In the genomic region with DNA sequence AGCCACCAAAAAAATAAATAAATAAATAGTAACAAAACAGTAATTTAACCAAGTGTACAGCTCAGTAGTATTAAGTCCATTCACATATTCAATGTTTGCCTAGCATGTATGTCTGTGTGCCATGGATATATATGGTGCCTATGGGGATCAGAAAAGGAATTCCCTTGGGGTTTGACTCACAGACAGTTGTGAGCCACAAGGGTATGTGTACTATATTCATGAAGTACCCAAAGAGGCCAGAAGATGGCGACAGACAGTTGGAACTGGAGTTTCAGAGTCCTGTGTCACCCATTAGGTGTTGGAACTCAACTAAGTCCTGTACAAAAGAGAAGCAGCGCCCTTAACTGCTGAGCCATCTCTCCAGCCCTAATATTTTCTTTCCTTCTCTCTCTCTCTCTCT, we compare ENCODE assay signal across 9 mouse cellular contexts. TPM values are rescaled to one million over a fixed set of nuclear protein-coding genes. Genes with fewer than 3 reads are reported as not detected.
DNase-seq lines count a peak whose midpoint lies in the region; ATAC-seq and TF ChIP-seq lines count a peak whose summit lies in the region.
"Had no signal": no experiment of that assay in that cellular context is flagged by ENCODE, and none has a peak within 500 bp of the region (broad histone marks: within the 10 kb centered on the region; RNA-seq: fewer than 3 reads in every experiment).

No protein-coding gene starts in this region.

- no peaks in the 10 kb centered on the region for H3K27me3 ChIP-seq in kidney, embryonic 15.5 days
- H3K27me3 ChIP-seq in forebrain, embryonic 14.5 days (replicated peaks; ENCODE audit: control insufficient read depth, insufficient read depth, low read length): no peaks in the 10 kb centered on the region
- no peaks in the 10 kb centered on the region for H3K27me3 ChIP-seq in hindbrain, embryonic 15.5 days

- TF ChIP-seq CTCF in brain, embryonic 14.5 days (IDR thresholded peaks at IDR 0.05; ENCODE audit: borderline replicate concordance, extremely low read depth, insufficient read depth, insufficient read length): peak; percentile 60; the same call in 1 of the 2 replicates

- no peak overlapping the region for H3K4me3 ChIP-seq in kidney, embryonic 15.5 days (replicated peaks)
- no peak overlapping the region for H3K4me3 ChIP-seq in forebrain, embryonic 14.5 days (ENCODE audit: low read depth, low read length)
- H3K4me3 ChIP-seq in hindbrain, embryonic 15.5 days: no peak overlapping the region

- 51% methylated on average over 2 of the region's 2 CpGs for WGBS in kidney, embryonic 15.5 days
- WGBS in forebrain, embryonic 14.5 days: 31% methylated on average over 2 of the region's 2 CpGs
- 55% methylated on average over 2 of the region's 2 CpGs for WGBS in hindbrain, embryonic 15.5 days

- H3K4me2 ChIP-seq in kidney, embryonic 15.5 days: no peak overlapping the region
- H3K4me2 ChIP-seq in forebrain, embryonic 14.5 days (ENCODE audit: low read length): no peak overlapping the region
- H3K4me2 ChIP-seq in hindbrain, embryonic 15.5 days: no peak overlapping the region

- H3K9me3 ChIP-seq in kidney, embryonic 15.5 days (replicated peaks): no peaks in the 10 kb centered on the region
- H3K9me3 ChIP-seq in forebrain, embryonic 14.5 days (replicated peaks; ENCODE audit: control insufficient read depth, low read length): no peaks in the 10 kb centered on the region
- no peaks in the 10 kb centered on the region for H3K9me3 ChIP-seq in hindbrain, embryonic 15.5 days

- peak; percentile 78 for DNase-seq in kidney, adult 11 months
- DNase-seq in brain, embryonic 14.5 days (ENCODE audit: low read depth): peak; percentile 79
- DNase-seq in forebrain, embryonic 14.5 days (ENCODE audit: low spot score): peak; percentile 87
- peak; percentile 72 to 74 for DNase-seq in left cerebral cortex, postnatal 10 days (ENCODE audit: extremely low spot score in 1 of 2, low spot score in 2 of 2)
- DNase-seq in spleen, postnatal 4 days (ENCODE audit: low spot score in 2 of 2): peak; percentile 84 to 90

- no peak for TF ChIP-seq POLR2A in brain, embryonic 14.5 days (IDR thresholded peaks at IDR 0.05; ENCODE audit: borderline replicate concordance, extremely low read depth, insufficient read depth, insufficient read length, poor library complexity, severe bottlenecking)

- intact Hi-C loops in left cerebral cortex, postnatal 10 days (cut with DNase I): loop anchor here (5.0 kb wide), 1 partner anchor 46 kb away; no protein-coding TSS in a partner anchor

- no peaks in the 10 kb centered on the region for H3K4me1 ChIP-seq in kidney, embryonic 15.5 days
- H3K4me1 ChIP-seq in forebrain, embryonic 14.5 days (ENCODE audit: control insufficient read depth, insufficient read depth, low read length): no peaks in the 10 kb centered on the region
- no peaks in the 10 kb centered on the region for H3K4me1 ChIP-seq in hindbrain, embryonic 15.5 days (replicated peaks)

- H3K36me3 ChIP-seq in kidney, embryonic 15.5 days: peaks cover 41% of the 10 kb centered on the region
- H3K36me3 ChIP-seq in forebrain, embryonic 14.5 days (ENCODE audit: control insufficient read depth, insufficient read depth, low read length): peaks cover 16% of the 10 kb centered on the region
- peaks cover 16% of the 10 kb centered on the region; the same call in 1 of the 2 replicates for H3K36me3 ChIP-seq in hindbrain, embryonic 15.5 days

- no peak overlapping the region for H3K27ac ChIP-seq in kidney, embryonic 15.5 days
- no peak overlapping the region for H3K27ac ChIP-seq in forebrain, embryonic 14.5 days (ENCODE audit: low read depth, low read length)
- no peak overlapping the region for H3K27ac ChIP-seq in hindbrain, embryonic 15.5 days (replicated peaks)
- H3K27ac ChIP-seq: macrophage had no signal

- H3K9ac ChIP-seq in kidney, embryonic 15.5 days: no peak overlapping the region
- H3K9ac ChIP-seq in forebrain, embryonic 14.5 days (ENCODE audit: low read length): no peak overlapping the region
- no peak overlapping the region for H3K9ac ChIP-seq in hindbrain, embryonic 15.5 days

- ATAC-seq in kidney, embryonic 15.5 days (replicated peaks; ENCODE audit: low FRiP score): no peak
- ATAC-seq in forebrain, embryonic 14.5 days: peak; percentile 74
- 0 out of 2 replicates have a peak, but pooled peaks have one; percentile 63 for ATAC-seq in hindbrain, embryonic 15.5 days (ENCODE audit: low FRiP score, low read depth)
- ATAC-seq in megakaryocyte-erythroid progenitor cell, adult 5-6 weeks (replicated peaks; ENCODE audit: low FRiP score, low TSS enrichment, poor library complexity, severe bottlenecking): peak; percentile 86

RNA-seq across cellular contexts. Expression of a gene that starts 6.1 kb away (rescaled TPM):
- 49.7 and 52.3 TPM in 2 replicates for polyA plus RNA-seq in kidney, embryonic 15.5 days (2015; fragmentation: Nextera tagmentation; extraction: Ambion mirVana)
- 35.6 and 37.4 TPM in 2 replicates for polyA plus RNA-seq in brain, embryonic 14.5 days (2012; rRNA removed)
- polyA plus RNA-seq in forebrain, embryonic 14.5 days (2014; fragmentation: Nextera tagmentation; extraction: Ambion mirVana): 40.7 and 47.4 TPM in 2 replicates
- 32.5 and 34.6 TPM in 2 replicates for polyA plus RNA-seq in hindbrain, embryonic 15.5 days (2015; fragmentation: Nextera tagmentation; extraction: Ambion mirVana)
- total RNA-seq in left cerebral cortex, postnatal 10 days (2021): 10 to 100 TPM; 24.4 to 27.8 TPM
- total RNA-seq in megakaryocyte-erythroid progenitor cell, adult 5-6 weeks (2014; fragmentation: Nextera tagmentation): 72.1 and 90.7 TPM in 2 replicates
- 66.7 and 100.0 TPM in 2 replicates for total RNA-seq in megakaryocyte-erythroid progenitor cell, adult 5-6 weeks (2017)

RNA-seq across cellular contexts. Expression of a gene that starts 9.5 kb away (rescaled TPM):
- polyA plus RNA-seq in kidney, embryonic 15.5 days (2015; fragmentation: Nextera tagmentation; extraction: Ambion mirVana): 404 and 412 TPM in 2 replicates
- polyA plus RNA-seq in brain, embryonic 14.5 days (2012; rRNA removed): 148 and 152 TPM in 2 replicates
- 280 and 333 TPM in 2 replicates for polyA plus RNA-seq in forebrain, embryonic 14.5 days (2014; fragmentation: Nextera tagmentation; extraction: Ambion mirVana)
- polyA plus RNA-seq in hindbrain, embryonic 15.5 days (2015; fragmentation: Nextera tagmentation; extraction: Ambion mirVana): 277 and 287 TPM in 2 replicates
- 100 to 1,000 TPM; 120 to 127 TPM for total RNA-seq in left cerebral cortex, postnatal 10 days (2021)
- 204 and 223 TPM in 2 replicates for total RNA-seq in megakaryocyte-erythroid progenitor cell, adult 5-6 weeks (2014; fragmentation: Nextera tagmentation)
- total RNA-seq in megakaryocyte-erythroid progenitor cell, adult 5-6 weeks (2017): 318 and 398 TPM in 2 replicates

RNA-seq across cellular contexts. Expression of a gene that starts 20.3 kb away (rescaled TPM):
- 5.9 and 6.6 TPM in 2 replicates for polyA plus RNA-seq in kidney, embryonic 15.5 days (2015; fragmentation: Nextera tagmentation; extraction: Ambion mirVana)
- polyA plus RNA-seq in brain, embryonic 14.5 days (2012; rRNA removed): 3.7 and 3.8 TPM in 2 replicates
- 2.7 and 2.8 TPM in 2 replicates for polyA plus RNA-seq in forebrain, embryonic 14.5 days (2014; fragmentation: Nextera tagmentation; extraction: Ambion mirVana)
- 4.9 and 5.2 TPM in 2 replicates for polyA plus RNA-seq in hindbrain, embryonic 15.5 days (2015; fragmentation: Nextera tagmentation; extraction: Ambion mirVana)
- total RNA-seq in left cerebral cortex, postnatal 10 days (2021): 10 to 100 TPM in 1 of 2 experiments, 1 to 10 TPM in 1; 9.4 to 11.4 TPM
- 0.69 and 3.3 TPM in 2 replicates for total RNA-seq in megakaryocyte-erythroid progenitor cell, adult 5-6 weeks (2014; fragmentation: Nextera tagmentation)
- 0.66 and 2.8 TPM in 2 replicates for total RNA-seq in megakaryocyte-erythroid progenitor cell, adult 5-6 weeks (2017)

RNA-seq across cellular contexts. Expression of a gene that starts 30.0 kb away (rescaled TPM):
- 38.0 and 42.3 TPM in 2 replicates for polyA plus RNA-seq in kidney, embryonic 15.5 days (2015; fragmentation: Nextera tagmentation; extraction: Ambion mirVana)
- 11.4 and 12.1 TPM in 2 replicates for polyA plus RNA-seq in brain, embryonic 14.5 days (2012; rRNA removed)
- 13.1 and 15.4 TPM in 2 replicates for polyA plus RNA-seq in forebrain, embryonic 14.5 days (2014; fragmentation: Nextera tagmentation; extraction: Ambion mirVana)
- 19.8 and 22.8 TPM in 2 replicates for polyA plus RNA-seq in hindbrain, embryonic 15.5 days (2015; fragmentation: Nextera tagmentation; extraction: Ambion mirVana)
- total RNA-seq in left cerebral cortex, postnatal 10 days (2021): 1 to 10 TPM; 8.1 to 9.1 TPM
- 2.1 and 2.3 TPM in 2 replicates for total RNA-seq in megakaryocyte-erythroid progenitor cell, adult 5-6 weeks (2014; fragmentation: Nextera tagmentation)
- 2.3 and 14.6 TPM in 2 replicates for total RNA-seq in megakaryocyte-erythroid progenitor cell, adult 5-6 weeks (2017)

RNA-seq across cellular contexts. Expression of a gene that starts 32.0 kb away (rescaled TPM):
- 37.4 and 40.8 TPM in 2 replicates for polyA plus RNA-seq in kidney, embryonic 15.5 days (2015; fragmentation: Nextera tagmentation; extraction: Ambion mirVana)
- 102 and 129 TPM in 2 replicates for polyA plus RNA-seq in brain, embryonic 14.5 days (2012; rRNA removed)
- polyA plus RNA-seq in forebrain, embryonic 14.5 days (2014; fragmentation: Nextera tagmentation; extraction: Ambion mirVana): 48.8 and 51.7 TPM in 2 replicates
- 34.9 and 36.4 TPM in 2 replicates for polyA plus RNA-seq in hindbrain, embryonic 15.5 days (2015; fragmentation: Nextera tagmentation; extraction: Ambion mirVana)
- total RNA-seq in left cerebral cortex, postnatal 10 days (2021): 10 to 100 TPM; 88.4 to 92.6 TPM
- total RNA-seq in megakaryocyte-erythroid progenitor cell, adult 5-6 weeks (2014; fragmentation: Nextera tagmentation): 35.7 and 42.8 TPM in 2 replicates
- 16.2 and 21.1 TPM in 2 replicates for total RNA-seq in megakaryocyte-erythroid progenitor cell, adult 5-6 weeks (2017)
